Mouse (Mus musculus) neural tube, embryonic 11.5 days (tissue): Measurements from ENCODE around the gene Myadml2. TPM values are rescaled to one million over a fixed set of nuclear protein-coding genes. Genes with fewer than 3 reads are reported as not detected.
"Not testable (repeated sequence)": the region's sequence is repeated elsewhere in the genome, so short reads cannot be mapped to it uniquely, and the experiment has no call there.

ENCODE experiments used
- ATAC-seq: fragments of 200-750 bp; cut with Nextera tagmentation; 2 replicates; pipeline ENCODE4 v1.8.0; 2017; ENCODE audit warnings: moderate number of reproducible peaks, mild to moderate bottlenecking, moderate TSS enrichment, moderate library complexity; ENCODE audit not compliant: insufficient read depth, low FRiP score, low TSS enrichment
- DNase-seq: peaks from one replicate; pipeline ENCODE4 v3.0.0-alpha.2; 2015; ENCODE audit warnings: low spot score
- H3K27ac ChIP-seq: fragments of 300-500 bp; sonication (generic); 2 replicates; pipeline ENCODE4 v1.5.1; 2014; ENCODE audit warnings: low read depth, mild to moderate bottlenecking, low read length
- H3K27me3 ChIP-seq: fragments of 300-500 bp; sonication (generic); 2 replicates; pipeline ENCODE4 v1.6.1; 2014; ENCODE audit warnings: mild to moderate bottlenecking, low read length, mixed read lengths; ENCODE audit not compliant: control insufficient read depth, insufficient read depth
- H3K36me3 ChIP-seq: fragments of 300-500 bp; sonication (generic); 2 replicates; pipeline ENCODE4 v1.6.1; 2014; ENCODE audit warnings: mild to moderate bottlenecking, low read length, moderate library complexity, mixed read lengths; ENCODE audit not compliant: control insufficient read depth, insufficient read depth
- H3K4me1 ChIP-seq: fragments of 300-500 bp; sonication (generic); 2 replicates; pipeline ENCODE4 v1.6.1; 2014; ENCODE audit warnings: low read length, mixed read lengths; ENCODE audit not compliant: control insufficient read depth, insufficient read depth
- H3K4me2 ChIP-seq: fragments of 300-500 bp; sonication (generic); 2 replicates; pipeline ENCODE4 v1.6.1; 2014; ENCODE audit warnings: low read depth, mild to moderate bottlenecking, moderate library complexity
- H3K4me3 ChIP-seq: fragments of 300-500 bp; sonication (generic); 2 replicates; pipeline ENCODE4 v1.5.1; 2014; ENCODE audit warnings: low read depth, low read length
- H3K9ac ChIP-seq: fragments of 300-500 bp; sonication (generic); 2 replicates; pipeline ENCODE4 v1.6.1; 2014; ENCODE audit warnings: mild to moderate bottlenecking, low read length
- H3K9me3 ChIP-seq: fragments of 300-500 bp; sonication (generic); 2 replicates; pipeline ENCODE4 v1.6.1; 2016; ENCODE audit warnings: low read length; ENCODE audit not compliant: control insufficient read depth
- WGBS: fragments of 180-500 bp; shearing (Covaris S2); extraction: QIAGEN DNeasy Blood & Tissue Kit; methylation state at CpG from one replicate; pipeline ENCODE4 v1.1.7; 2014; 5-methylcytosine and 5-hydroxymethylcytosine counted together
- polyA plus RNA-seq: library from polyadenylated mRNA; unstranded; fragments of >200 nt; fragmentation: Nextera tagmentation; extraction: Ambion mirVana; gene quantifications from 2 replicates; pipeline ENCODE4 v1.2.1, GENCODE M21; 2014

Myadml2 gene
- polyA plus RNA-seq, 1 experiment from 2014 or later: not detected

- DNase-seq (no peak), ATAC-seq (no peak)
- peaks cover 20% of the 10 kb centered on the region for H3K36me3 ChIP-seq
- 89% methylated on average over 2 of the region's 2 CpGs for WGBS
- no peaks in the 10 kb centered on the region for H3K9me3 ChIP-seq
- H3K9ac ChIP-seq: no peak overlapping the region
- H3K27me3 ChIP-seq: no peaks in the 10 kb centered on the region
- H3K27ac ChIP-seq: no peak overlapping the region
- no peak overlapping the region for H3K4me3 ChIP-seq
- 0 out of 2 replicates have a peak, but pooled peaks cover 3% of the 10 kb centered on the region for H3K4me1 ChIP-seq
- no peak overlapping the region for H3K4me2 ChIP-seq
These were observed 36.7 kb upstream of the Myadml2 start for GRCm38 (mm10) chr11:120684660-120685059.

DNA sequence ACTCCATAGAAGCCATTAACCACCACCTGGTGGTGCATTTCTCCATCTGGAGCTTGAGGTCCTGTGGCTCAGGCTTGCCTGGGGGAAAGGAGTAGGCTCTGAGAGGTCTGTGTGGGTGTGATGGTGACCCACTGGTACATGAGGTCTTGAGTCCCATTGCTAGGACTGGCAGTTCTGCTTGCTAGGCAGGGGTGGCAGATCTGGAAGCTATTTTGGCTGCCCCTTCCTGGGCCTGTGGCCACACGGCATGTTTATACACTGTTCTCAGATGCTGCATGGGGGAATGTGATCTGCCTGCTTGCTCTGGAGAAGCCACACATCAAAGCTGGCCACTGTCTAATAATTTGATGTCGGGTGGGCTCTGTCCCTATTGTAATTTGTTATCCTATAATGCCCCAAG is 36.1 kb upstream of the Myadml2 start:
- Histone ChIP-seq H3K4me3 (no peak overlapping the region), H3K4me1 (0 out of 2 replicates have a peak, but pooled peaks cover 3% of the 10 kb centered on the region), H3K4me2 (no peak overlapping the region), H3K9me3 (no peaks in the 10 kb centered on the region), H3K36me3 (peaks cover 19% of the 10 kb centered on the region), H3K27me3 (no peaks in the 10 kb centered on the region), H3K9ac (no peak overlapping the region), H3K27ac (no peak overlapping the region)
- ATAC-seq (no peak), DNase-seq (no peak)
- WGBS: 91% methylated on average over 2 of the region's 2 CpGs

GRCm38 (mm10) chr11:120683536-120683935 is 35.6 kb upstream of the Myadml2 start:
- 0 out of 2 replicates have a peak, but pooled peaks cover 3% of the 10 kb centered on the region for H3K4me1 ChIP-seq
- H3K9me3 ChIP-seq: no peaks in the 10 kb centered on the region
- 91% methylated on average over 3 of the region's 3 CpGs for WGBS
- ATAC-seq: no peak
- no peak overlapping the region for H3K9ac ChIP-seq
- H3K4me2 ChIP-seq: no peak overlapping the region
- H3K36me3 ChIP-seq: peaks cover 18% of the 10 kb centered on the region
- H3K27ac ChIP-seq: no peak overlapping the region
- DNase-seq: no peak
- no peak overlapping the region for H3K4me3 ChIP-seq
- no peaks in the 10 kb centered on the region for H3K27me3 ChIP-seq

GRCm38 (mm10) chr11:120682683-120683082 is 34.7 kb upstream of the Myadml2 start:
- WGBS: 90% methylated on average over 5 of the region's 5 CpGs
- Histone ChIP-seq H3K9me3 (no peaks in the 10 kb centered on the region), H3K4me3 (no peak overlapping the region), H3K27me3 (no peaks in the 10 kb centered on the region), H3K9ac (no peak overlapping the region), H3K4me2 (no peak overlapping the region), H3K27ac (no peak overlapping the region), H3K36me3 (peaks cover 20% of the 10 kb centered on the region), H3K4me1 (0 out of 2 replicates have a peak, but pooled peaks cover 3% of the 10 kb centered on the region)
- ATAC-seq (no peak), DNase-seq (no peak)

- DNase-seq (no peak), ATAC-seq (no peak)
- no peaks in the 10 kb centered on the region for H3K9me3 ChIP-seq
- H3K27me3 ChIP-seq: no peaks in the 10 kb centered on the region
- H3K4me3 ChIP-seq: no peak overlapping the region
- no peaks in the 10 kb centered on the region for H3K4me1 ChIP-seq
- 85% methylated on average over 3 of the region's 3 CpGs for WGBS
- no peak overlapping the region for H3K4me2 ChIP-seq
- no peak overlapping the region for H3K9ac ChIP-seq
- H3K36me3 ChIP-seq: peaks cover 11% of the 10 kb centered on the region
- no peak overlapping the region for H3K27ac ChIP-seq
These were observed 32.0 kb upstream of the Myadml2 start for GRCm38 (mm10) chr11:120679909-120680308.

DNA sequence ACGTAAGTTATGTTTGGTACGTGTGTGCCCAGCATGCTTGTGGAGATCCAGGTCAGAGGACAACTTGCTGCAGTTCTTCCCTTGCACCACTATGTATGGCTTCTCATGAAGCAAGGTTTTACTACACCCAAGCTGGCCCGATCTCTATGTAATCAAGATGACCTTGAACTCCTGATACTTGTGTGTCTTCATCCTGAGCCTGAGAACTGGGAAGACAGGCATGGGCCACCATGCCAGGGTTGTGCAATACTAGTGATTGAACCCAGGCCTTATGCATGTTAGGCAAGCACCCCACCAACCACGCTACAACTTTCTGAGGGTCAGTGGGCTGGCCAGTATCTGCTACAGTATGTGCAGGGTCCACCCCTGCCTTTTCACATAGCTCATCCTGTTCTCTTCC is 29.0 kb upstream of the Myadml2 start:
- Histone ChIP-seq H3K36me3 (peaks cover 7% of the 10 kb centered on the region), H3K9ac (no peak overlapping the region), H3K9me3 (no peaks in the 10 kb centered on the region), H3K27me3 (no peaks in the 10 kb centered on the region), H3K27ac (no peak overlapping the region), H3K4me3 (no peak overlapping the region), H3K4me1 (peaks cover 4% of the 10 kb centered on the region; the same call in 1 of the 2 replicates), H3K4me2 (no peak overlapping the region)
- DNase-seq (no peak), ATAC-seq (no peak)
- 95% methylated on average over 4 of the region's 4 CpGs for WGBS

- DNase-seq, H3K9me3 ChIP-seq, H3K9ac ChIP-seq, H3K4me1 ChIP-seq, H3K36me3 ChIP-seq, H3K27ac ChIP-seq, H3K4me2 ChIP-seq, ATAC-seq, H3K4me3 ChIP-seq, H3K27me3 ChIP-seq: not testable (repeated sequence)
- WGBS: 87% methylated on average over 3 of the region's 5 CpGs
These were observed 27.9 kb upstream of the Myadml2 start for GRCm38 (mm10) chr11:120675875-120676274.

DNA sequence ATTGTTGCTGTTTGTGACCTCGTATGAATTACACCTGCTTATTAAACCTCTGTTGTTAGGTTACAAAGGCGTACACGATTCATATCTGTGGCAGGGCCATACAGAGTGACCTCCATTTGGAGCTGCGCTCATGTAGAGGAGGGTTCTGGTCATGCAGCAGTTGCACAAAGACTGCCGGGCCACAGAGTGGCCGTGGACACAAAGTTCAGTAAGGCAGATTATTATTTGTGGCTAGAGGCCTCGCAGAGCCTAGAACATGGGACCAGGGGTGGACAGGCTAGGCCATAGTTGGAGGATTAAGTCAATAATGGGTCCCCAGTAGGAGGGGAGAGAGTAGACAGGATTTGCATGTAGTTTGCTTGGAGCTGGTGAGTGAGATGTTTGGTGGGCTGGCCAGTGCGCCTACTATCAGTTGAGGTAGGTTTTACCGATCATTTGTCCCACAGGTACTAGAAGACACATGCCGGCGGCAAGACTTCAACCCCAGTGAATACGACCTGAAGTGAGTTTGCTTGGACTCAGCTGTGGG is 25.7 kb upstream of the Myadml2 start:
- DNase-seq (no peak), ATAC-seq (peak; percentile 26; the same call in 1 of the 2 replicates)
- H3K4me2 ChIP-seq: peak overlapping the region; percentile 94
- peak overlapping the region; percentile 67 for H3K27ac ChIP-seq
- 46% methylated on average over 12 of the region's 12 CpGs for WGBS
- H3K36me3 ChIP-seq: peaks cover 3% of the 10 kb centered on the region; the same call in 1 of the 2 replicates
- H3K4me3 ChIP-seq: peak overlapping the region; percentile 75
- H3K4me1 ChIP-seq: peaks cover 4% of the 10 kb centered on the region; the same call in 1 of the 2 replicates
- H3K9ac ChIP-seq: peak overlapping the region; percentile 84
- no peaks in the 10 kb centered on the region for H3K27me3 ChIP-seq
- H3K9me3 ChIP-seq: no peaks in the 10 kb centered on the region
